Mouse (Mus musculus) midbrain, embryonic 13.5 days (tissue): Measurements from ENCODE around the gene Sh3bgrl2. TPM values are rescaled to one million over a fixed set of nuclear protein-coding genes. Genes with fewer than 3 reads are reported as not detected.

Experiments
- ATAC-seq: fragments of 200-750 bp; cut with Nextera tagmentation; 2 replicates; pipeline ENCODE4 v1.8.0; 2017; ENCODE audit warnings: mild to moderate bottlenecking, moderate TSS enrichment, moderate library complexity
- H3K27ac ChIP-seq: fragments of 300-500 bp; sonication (generic); 2 replicates; pipeline ENCODE4 v1.5.1; 2015; ENCODE audit warnings: inconsistent platforms, mild to moderate bottlenecking, moderate library complexity
- H3K27me3 ChIP-seq: fragments of 300-500 bp; sonication (generic); 2 replicates; pipeline ENCODE4 v1.6.1; 2015; ENCODE audit warnings: mild to moderate bottlenecking, inconsistent platforms
- H3K36me3 ChIP-seq: fragments of 300-500 bp; sonication (generic); 2 replicates; pipeline ENCODE4 v1.6.1; 2015; ENCODE audit warnings: mild to moderate bottlenecking, inconsistent platforms
- H3K4me1 ChIP-seq: fragments of 300-500 bp; sonication (generic); replicated peaks from 2 replicates; pipeline ENCODE4 v1.6.1; 2015; ENCODE audit warnings: inconsistent platforms
- H3K4me2 ChIP-seq: fragments of 300-500 bp; sonication (generic); replicated peaks from 2 replicates; pipeline ENCODE4 v1.6.1; 2015; ENCODE audit warnings: moderate library complexity, mild to moderate bottlenecking, inconsistent platforms
- H3K4me3 ChIP-seq: fragments of 300-500 bp; sonication (generic); replicated peaks from 2 replicates; pipeline ENCODE4 v1.5.1; 2015; ENCODE audit warnings: mild to moderate bottlenecking, inconsistent platforms
- H3K9ac ChIP-seq: fragments of 300-500 bp; sonication (generic); replicated peaks from 2 replicates; pipeline ENCODE4 v1.6.1; 2015; ENCODE audit warnings: mild to moderate bottlenecking, inconsistent platforms
- H3K9me3 ChIP-seq: fragments of 300-500 bp; sonication (generic); 2 replicates; pipeline ENCODE4 v1.6.1; 2016; ENCODE audit warnings: mild to moderate bottlenecking, inconsistent platforms
- WGBS: fragments of 180-500 bp; shearing (Covaris S2); methylation state at CpG from one replicate; pipeline ENCODE4 v1.1.7; 2015; 5-methylcytosine and 5-hydroxymethylcytosine counted together
- polyA plus RNA-seq: library from polyadenylated mRNA; unstranded; fragments of >200 nt; fragmentation: Nextera tagmentation; extraction: Ambion mirVana; gene quantifications from 2 replicates; pipeline ENCODE4 v1.2.1, GENCODE M21; 2015

Gene Sh3bgrl2
- polyA plus RNA-seq, 1 experiment from 2014 or later: 5.0 TPM

DNA sequence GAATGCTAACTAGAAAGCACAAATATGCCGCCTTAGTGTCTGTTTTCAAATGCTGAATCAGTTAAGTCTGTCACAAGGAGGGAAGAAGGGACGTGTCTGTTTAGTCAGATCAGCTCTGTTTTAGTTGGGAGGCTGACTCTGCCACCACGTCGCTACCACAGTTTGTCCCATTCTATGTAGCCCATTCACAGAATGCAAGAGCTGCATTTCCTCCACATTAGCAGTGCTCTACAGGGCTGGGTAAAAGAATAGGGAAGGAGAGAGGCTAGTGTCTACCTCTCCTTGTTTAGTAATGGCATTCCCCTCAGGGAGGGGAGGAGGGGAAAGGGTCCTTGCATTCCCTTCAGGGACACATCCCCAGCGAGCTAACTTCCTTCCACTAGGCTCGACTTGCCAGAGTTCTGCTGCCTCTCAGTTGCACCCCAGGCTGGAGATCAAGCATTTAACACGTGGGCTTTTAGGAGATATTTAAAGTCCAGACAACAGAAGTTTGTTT lies 68.5 kb downstream of the Sh3bgrl2 start:
- H3K4me1 ChIP-seq: peaks cover 17% of the 10 kb centered on the region; the same call in 1 of the 2 replicates
- H3K9ac ChIP-seq: no peak overlapping the region
- H3K36me3 ChIP-seq: no peaks in the 10 kb centered on the region
- H3K9me3 ChIP-seq: no peaks in the 10 kb centered on the region
- 0 out of 2 replicates have a peak, but pooled peaks have one; percentile 5 for ATAC-seq
- no peak overlapping the region for H3K4me3 ChIP-seq
- no peaks in the 10 kb centered on the region for H3K27me3 ChIP-seq
- whole genome bisulfite sequencing: 42% methylated on average over 7 of the region's 7 CpGs
- H3K4me2 ChIP-seq: no peak overlapping the region
- H3K27ac ChIP-seq: 0 out of 2 replicates have a peak overlapping the region, but pooled peaks have one; percentile 11

GRCm38 (mm10) chr9:83623455-83623854 lies 75.3 kb downstream of the Sh3bgrl2 start:
- Histone ChIP-seq H3K27me3 (no peaks in the 10 kb centered on the region), H3K36me3 (no peaks in the 10 kb centered on the region), H3K4me1 (peaks cover 11% of the 10 kb centered on the region), H3K4me3 (no peak overlapping the region), H3K27ac (no peak overlapping the region), H3K9me3 (no peaks in the 10 kb centered on the region), H3K9ac (no peak overlapping the region), H3K4me2 (no peak overlapping the region)
- WGBS: 38% methylated on average over 6 of the region's 6 CpGs
- peak; percentile 53 for ATAC-seq

DNA sequence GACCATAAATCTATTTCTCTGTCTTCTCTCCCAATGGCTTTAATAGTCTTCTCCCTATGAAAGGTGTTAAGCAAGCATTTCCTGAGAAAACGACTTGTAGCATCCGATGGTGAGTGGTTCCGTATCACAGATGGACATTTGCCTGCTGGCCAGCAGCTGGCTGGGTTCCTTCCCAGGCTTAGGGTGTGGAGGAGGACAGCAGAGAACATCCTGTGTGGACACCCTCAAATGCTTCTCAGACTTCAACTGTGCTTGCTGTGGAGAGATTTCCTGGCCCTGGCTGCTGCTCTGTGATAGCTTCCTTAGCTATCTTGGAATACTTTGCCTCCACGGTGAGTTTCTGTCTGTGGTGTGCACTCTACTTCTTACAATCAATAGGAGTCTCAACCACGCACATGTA lies 76.1 kb downstream of the Sh3bgrl2 start:
- Histone ChIP-seq H3K4me3 (no peak overlapping the region), H3K4me1 (peaks cover 18% of the 10 kb centered on the region)
- WGBS: 82% methylated on average over 5 of the region's 5 CpGs

DNA sequence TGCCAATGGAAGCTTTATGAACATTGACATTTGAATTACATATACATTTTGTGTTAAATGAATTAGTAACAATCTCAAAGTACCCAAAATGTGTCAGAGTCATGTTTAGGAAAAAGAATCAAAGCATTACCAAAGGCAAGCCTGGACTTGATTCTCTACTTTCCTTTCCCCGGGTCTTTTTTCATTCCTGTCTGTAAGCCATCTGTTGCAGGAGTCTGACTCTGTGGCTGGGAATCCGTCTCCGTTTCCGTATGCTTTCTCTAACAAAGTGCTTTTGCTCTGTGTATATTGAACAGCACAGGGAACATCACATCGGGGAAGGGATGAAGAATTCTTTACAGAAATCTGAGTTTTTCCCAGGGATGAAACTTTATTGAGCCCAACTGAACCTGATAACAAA lies 77.0 kb downstream of the Sh3bgrl2 start:
- WGBS: 70% methylated on average over 5 of the region's 5 CpGs
- no peak overlapping the region for H3K4me2 ChIP-seq
- no peak overlapping the region for H3K9ac ChIP-seq
- ATAC-seq: no peak
- H3K4me3 ChIP-seq: no peak overlapping the region
- no peak overlapping the region for H3K27ac ChIP-seq
- H3K27me3 ChIP-seq: no peaks in the 10 kb centered on the region
- H3K9me3 ChIP-seq: no peaks in the 10 kb centered on the region
- H3K36me3 ChIP-seq: no peaks in the 10 kb centered on the region
- peaks cover 21% of the 10 kb centered on the region for H3K4me1 ChIP-seq

More for the DNA sequence above, 76.1 kb downstream of the Sh3bgrl2 start:
- Histone ChIP-seq H3K27ac (no peak overlapping the region), H3K36me3 (no peaks in the 10 kb centered on the region), H3K9ac (no peak overlapping the region), H3K4me2 (no peak overlapping the region), H3K27me3 (no peaks in the 10 kb centered on the region), H3K9me3 (no peaks in the 10 kb centered on the region)
- ATAC-seq: no peak

- Histone ChIP-seq H3K4me3 (peak overlapping the region; percentile 6; the same call in 1 of the 2 replicates), H3K9ac (peak overlapping the region; percentile 44)
- 30% methylated on average over 19 of the region's 19 CpGs for WGBS
These were observed 80.8 kb downstream of the Sh3bgrl2 start for GRCm38 (mm10) chr9:83628669-83629612.

GRCm38 (mm10) chr9:83630341-83630740 lies 82.2 kb downstream of the Sh3bgrl2 start:
- Histone ChIP-seq H3K27ac (peak overlapping the region; percentile 26; the same call in 1 of the 2 replicates), H3K36me3 (no peaks in the 10 kb centered on the region), H3K4me3 (no peak overlapping the region), H3K9ac (no peak overlapping the region), H3K9me3 (no peaks in the 10 kb centered on the region), H3K4me2 (no peak overlapping the region), H3K27me3 (no peaks in the 10 kb centered on the region), H3K4me1 (peaks cover 14% of the 10 kb centered on the region)
- WGBS: 84% methylated on average over 6 of the region's 6 CpGs
- no peak for ATAC-seq

More at GRCm38 (mm10) chr9:83628669-83629612, 80.8 kb downstream of the Sh3bgrl2 start:
- Histone ChIP-seq H3K4me1 (peaks cover 11% of the 10 kb centered on the region), H3K27me3 (no peaks in the 10 kb centered on the region), H3K36me3 (no peaks in the 10 kb centered on the region), H3K27ac (peak overlapping the region; percentile 91), H3K9me3 (no peaks in the 10 kb centered on the region), H3K4me2 (peak overlapping the region; percentile 36)
- peak; percentile 84 for ATAC-seq

DNA sequence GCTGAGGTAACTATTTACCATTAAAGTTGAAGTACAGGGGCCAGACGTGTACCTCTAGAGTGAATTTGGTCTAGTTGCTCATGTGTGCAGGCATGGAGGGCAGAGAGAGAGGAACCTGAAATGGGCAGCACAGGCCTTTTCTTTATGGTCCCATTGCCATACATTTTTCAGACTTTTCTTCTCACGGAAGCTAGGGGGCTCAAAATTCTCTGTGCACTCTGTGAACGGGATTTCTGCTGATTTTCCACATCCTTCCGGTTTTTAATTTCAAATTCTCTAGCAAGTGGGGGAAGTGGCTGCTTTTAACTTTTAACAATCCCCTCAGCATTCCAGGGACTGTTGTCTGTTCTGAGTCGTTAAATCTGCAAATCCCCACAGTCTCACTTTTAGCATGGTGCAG lies 83.8 kb downstream of the Sh3bgrl2 start:
- H3K9ac ChIP-seq: no peak overlapping the region
- H3K4me1 ChIP-seq: peaks cover 19% of the 10 kb centered on the region
- H3K4me3 ChIP-seq: no peak overlapping the region
- no peaks in the 10 kb centered on the region for H3K9me3 ChIP-seq
- no peaks in the 10 kb centered on the region for H3K27me3 ChIP-seq
- no peak overlapping the region for H3K4me2 ChIP-seq
- H3K27ac ChIP-seq: no peak overlapping the region
- no peaks in the 10 kb centered on the region for H3K36me3 ChIP-seq
- ATAC-seq: no peak
- 44% methylated on average over 5 of the region's 5 CpGs for WGBS

DNA sequence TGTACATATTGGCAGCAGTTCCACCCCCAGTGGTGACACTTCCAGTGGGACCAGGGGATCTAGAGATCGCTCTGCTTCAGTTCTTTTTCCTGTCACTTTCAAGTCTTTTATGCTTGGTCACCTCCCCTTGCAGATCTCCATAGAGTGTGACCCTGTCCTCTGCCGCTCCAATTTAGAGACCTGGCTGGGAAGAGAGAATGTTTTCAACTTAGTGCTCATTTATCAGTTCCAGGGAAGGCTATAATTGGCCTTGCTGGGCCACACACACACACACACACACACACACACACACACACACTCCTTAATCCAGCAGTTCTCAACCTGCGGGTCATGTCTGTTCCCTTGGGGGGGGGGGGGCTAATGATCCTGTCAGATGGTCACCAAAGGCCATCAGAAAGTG lies 86.6 kb downstream of the Sh3bgrl2 start:
- Histone ChIP-seq H3K36me3 (no peaks in the 10 kb centered on the region), H3K4me3 (no peak overlapping the region), H3K9me3 (no peaks in the 10 kb centered on the region), H3K27me3 (no peaks in the 10 kb centered on the region), H3K4me2 (no peak overlapping the region), H3K4me1 (peaks cover 9% of the 10 kb centered on the region; the same call in 1 of the 2 replicates), H3K9ac (no peak overlapping the region), H3K27ac (no peak overlapping the region)
- ATAC-seq: peak; percentile 41; the same call in 1 of the 2 replicates
- 29% methylated on average over 3 of the region's 3 CpGs for WGBS

DNA sequence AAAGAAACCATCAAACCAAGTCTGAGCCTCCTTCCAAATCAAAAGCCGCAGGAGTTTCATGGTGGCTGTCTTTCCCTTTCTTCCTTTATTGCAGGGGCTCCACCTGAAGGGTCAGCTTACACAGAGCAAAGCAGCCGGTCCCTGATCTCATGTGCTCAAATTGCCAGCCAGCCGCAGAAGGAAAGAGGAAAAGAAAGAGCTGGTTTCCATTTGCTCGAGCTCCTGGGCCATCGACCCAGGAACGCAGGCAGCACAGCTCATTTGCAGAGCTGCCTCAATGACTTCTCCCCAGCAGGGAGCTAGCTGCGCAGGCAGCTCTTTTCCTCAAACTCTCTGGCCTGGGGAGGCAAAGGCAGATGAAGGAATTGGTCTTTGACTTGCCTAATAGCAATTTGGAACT lies 87.9 kb downstream of the Sh3bgrl2 start:
- Histone ChIP-seq H3K4me1 (peaks cover 9% of the 10 kb centered on the region; the same call in 1 of the 2 replicates), H3K27ac (peak overlapping the region; percentile 71), H3K9ac (0 out of 2 replicates have a peak overlapping the region, but pooled peaks have one; percentile 1), H3K9me3 (no peaks in the 10 kb centered on the region), H3K4me3 (no peak overlapping the region), H3K27me3 (no peaks in the 10 kb centered on the region), H3K4me2 (no peak overlapping the region), H3K36me3 (no peaks in the 10 kb centered on the region)
- WGBS: 6% methylated on average over 7 of the region's 7 CpGs
- ATAC-seq: peak; percentile 53

DNA sequence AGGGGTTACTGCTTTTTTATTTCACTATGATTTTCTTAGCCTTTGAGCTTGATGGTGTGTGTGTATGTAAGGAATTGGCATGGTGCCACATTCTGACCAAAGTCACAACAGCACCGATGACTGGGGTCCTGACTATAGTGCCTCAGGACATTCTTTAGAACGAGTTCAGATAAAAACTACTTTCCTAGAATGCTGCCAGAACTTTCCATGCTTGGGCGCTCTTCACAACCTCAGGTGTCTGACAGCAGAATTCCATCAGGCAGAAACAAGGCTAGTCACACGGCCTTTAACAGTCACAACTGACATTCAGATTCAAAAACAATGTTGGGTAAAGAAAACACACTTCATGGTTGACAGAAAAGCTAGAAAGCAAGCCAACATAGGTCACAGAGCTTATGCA lies 95.0 kb downstream of the Sh3bgrl2 start:
- H3K9ac ChIP-seq: no peak overlapping the region
- H3K9me3 ChIP-seq: no peaks in the 10 kb centered on the region
- H3K36me3 ChIP-seq: no peaks in the 10 kb centered on the region
- H3K4me2 ChIP-seq: no peak overlapping the region
- no peak for ATAC-seq
- peaks cover 23% of the 10 kb centered on the region for H3K4me1 ChIP-seq
- H3K27ac ChIP-seq: no peak overlapping the region; the same call in 1 of the 2 replicates
- no peaks in the 10 kb centered on the region for H3K27me3 ChIP-seq
- no peak overlapping the region for H3K4me3 ChIP-seq
- WGBS: 54% methylated on average over 4 of the region's 4 CpGs

GRCm38 (mm10) chr9:83643833-83644232 lies 95.7 kb downstream of the Sh3bgrl2 start:
- H3K9me3 ChIP-seq: no peaks in the 10 kb centered on the region
- no peaks in the 10 kb centered on the region for H3K27me3 ChIP-seq
- no peak overlapping the region for H3K4me3 ChIP-seq
- H3K9ac ChIP-seq: no peak overlapping the region
- ATAC-seq: peak; percentile 18; the same call in 1 of the 2 replicates
- no peaks in the 10 kb centered on the region for H3K36me3 ChIP-seq
- H3K27ac ChIP-seq: peak overlapping the region; percentile 58; the same call in 1 of the 2 replicates
- peaks cover 30% of the 10 kb centered on the region for H3K4me1 ChIP-seq
- 48% methylated on average over 4 of the region's 4 CpGs for WGBS
- no peak overlapping the region for H3K4me2 ChIP-seq

GRCm38 (mm10) chr9:83646215-83646614 lies 98.1 kb downstream of the Sh3bgrl2 start:
- no peak for ATAC-seq
- H3K27ac ChIP-seq: no peak overlapping the region
- H3K27me3 ChIP-seq: no peaks in the 10 kb centered on the region
- peaks cover 31% of the 10 kb centered on the region for H3K4me1 ChIP-seq
- H3K4me3 ChIP-seq: no peak overlapping the region
- 84% methylated on average over 2 of the region's 2 CpGs for WGBS
- no peaks in the 10 kb centered on the region for H3K36me3 ChIP-seq
- H3K9me3 ChIP-seq: no peaks in the 10 kb centered on the region
- no peak overlapping the region for H3K4me2 ChIP-seq
- no peak overlapping the region for H3K9ac ChIP-seq
